Mouse (Mus musculus) ES-E14 (cell line): ENCODE measurements around the gene AU022252.

ENCODE experiments used
- CHD2 ChIP-seq: IDR thresholded peaks from 2 replicates; pipeline ENCODE4 v1.6.1; 2014; ENCODE audit warnings: mild to moderate bottlenecking, low read depth, low read length, inconsistent platforms
- MAFK ChIP-seq: IDR thresholded peaks from 2 replicates; pipeline ENCODE4 v1.6.1; 2014; ENCODE audit warnings: mild to moderate bottlenecking, low read depth, low read length, inconsistent platforms; ENCODE audit not compliant: insufficient read depth
- ZC3H11A ChIP-seq: IDR thresholded peaks from 2 replicates; pipeline ENCODE4 v1.6.1; 2012; ENCODE audit warnings: low read depth, mild to moderate bottlenecking, inconsistent platforms, low read length, borderline replicate concordance
- ZNF384 ChIP-seq: IDR thresholded peaks from 2 replicates; pipeline ENCODE4 v1.6.1; 2012; ENCODE audit warnings: low read depth, low read length, inconsistent platforms

- TF ChIP-seq ZNF384 = no peak
- TF ChIP-seq ZC3H11A = no peak
- TF ChIP-seq MAFK = no peak
- TF ChIP-seq CHD2 = no peak
Observed at GRCm38 (mm10) chr4:119242571-119242970, 10.1 kb upstream of the AU022252 start.
